Mouse (Mus musculus) forebrain, postnatal 0 days (tissue): ENCODE data around the gene Cox19. TPM values are rescaled to one million over a fixed set of nuclear protein-coding genes. Genes with fewer than 3 reads are reported as not detected.

Source experiments
- ATAC-seq: fragments of 200-750 bp; cut with Nextera tagmentation; 2 replicates; pipeline ENCODE4 v1.8.0; 2017; ENCODE audit warnings: mild to moderate bottlenecking, moderate library complexity
- DNase-seq: peaks from one replicate; pipeline ENCODE4 v3.0.0-alpha.2; 2015
- H3K27ac ChIP-seq: fragments of 300-500 bp; sonication (generic); 2 replicates; pipeline ENCODE4 v1.5.1; 2014; ENCODE audit warnings: low read depth, mild to moderate bottlenecking, antibody characterized with exemption, low read length, moderate library complexity, mixed read lengths
- H3K27me3 ChIP-seq: fragments of 300-500 bp; sonication (generic); 2 replicates; pipeline ENCODE4 v1.6.1; 2014; ENCODE audit warnings: mild to moderate bottlenecking, low read length, mixed read lengths; ENCODE audit not compliant: insufficient read depth
- H3K36me3 ChIP-seq: fragments of 300-500 bp; sonication (generic); 2 replicates; pipeline ENCODE4 v1.6.1; 2014; ENCODE audit warnings: mild to moderate bottlenecking, moderate library complexity; ENCODE audit not compliant: insufficient read depth
- H3K4me1 ChIP-seq: fragments of 300-500 bp; sonication (generic); 2 replicates; pipeline ENCODE4 v1.6.1; 2014; ENCODE audit warnings: antibody characterized with exemption; ENCODE audit not compliant: insufficient read depth
- H3K4me2 ChIP-seq: fragments of 300-500 bp; sonication (generic); 2 replicates; pipeline ENCODE4 v1.6.1; 2014; ENCODE audit warnings: low read depth, mild to moderate bottlenecking, moderate library complexity
- H3K4me3 ChIP-seq: fragments of 300-500 bp; sonication (generic); 2 replicates; pipeline ENCODE4 v1.5.1; 2014; ENCODE audit warnings: low read depth, low read length, mixed read lengths
- H3K9ac ChIP-seq: fragments of 300-500 bp; sonication (generic); 2 replicates; pipeline ENCODE4 v1.6.1; 2014; ENCODE audit warnings: mild to moderate bottlenecking
- H3K9me3 ChIP-seq: fragments of 300-500 bp; sonication (generic); 2 replicates; pipeline ENCODE4 v1.6.1; 2016; ENCODE audit warnings: low read length
- CTCF ChIP-seq: sonication (generic); IDR thresholded peaks from 2 replicates; pipeline ENCODE4 v1.5.1; 2016; ENCODE audit warnings: antibody characterized with exemption, control low read depth, low read depth
- WGBS: fragments of 180-500 bp; shearing (Covaris S2); extraction: QIAGEN DNeasy Blood & Tissue Kit; methylation state at CpG from one replicate; pipeline ENCODE4 v1.1.7; 2014; 5-methylcytosine and 5-hydroxymethylcytosine counted together
- polyA plus RNA-seq: library from polyadenylated mRNA; unstranded; fragments of >200 nt; fragmentation: Nextera tagmentation; extraction: Ambion mirVana; gene quantifications from 2 replicates; pipeline ENCODE4 v1.2.1, GENCODE M21; 2015
- total RNA-seq: library from RNA; depleted of rRNA; stranded (reverse); fragments of >200 nt; gene quantifications from 2 replicates; pipeline ENCODE4 v1.2.3, GENCODE M21; 2014

Gene Cox19
- total and polyA plus RNA-seq, 2 experiments from 2014 or later = 85.7 to 108 TPM

DNA sequence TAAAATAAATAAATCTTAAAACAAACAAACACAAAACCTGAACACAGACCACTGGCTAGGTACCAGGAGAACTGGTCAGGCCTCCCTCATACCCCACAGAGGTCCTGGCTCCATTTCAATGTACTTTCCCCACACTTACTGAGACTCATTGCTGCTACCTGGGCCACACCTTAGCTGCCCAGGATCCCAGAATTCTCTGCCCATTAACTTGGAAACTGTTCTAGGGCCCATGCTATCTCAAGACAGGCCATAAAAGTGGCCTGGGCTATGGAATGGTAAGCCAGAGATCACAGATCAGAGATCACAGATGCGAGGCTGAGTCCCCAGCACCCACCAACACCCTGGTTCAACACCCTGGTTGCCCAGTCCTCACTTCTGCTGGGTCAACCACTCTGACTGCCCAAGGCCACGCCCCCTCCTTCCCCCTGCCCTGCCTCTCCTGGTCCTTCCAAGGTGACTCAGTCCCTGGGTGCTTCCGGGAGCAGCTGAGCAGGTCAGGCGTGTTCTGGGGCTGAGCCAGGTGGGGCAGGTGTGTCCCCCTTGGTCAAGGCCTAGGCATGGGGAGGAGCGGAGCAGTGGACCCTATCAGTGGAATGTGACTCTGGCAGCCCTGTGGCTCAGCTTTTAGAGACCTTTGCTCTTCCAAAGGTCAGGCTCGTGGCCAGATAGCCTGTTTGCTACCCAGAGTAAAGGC lies 34.1 kb downstream of the Cox19 start:
- ATAC-seq (no peak), DNase-seq (no peak)
- no peaks in the 10 kb centered on the region for H3K27me3 ChIP-seq
- H3K9me3 ChIP-seq = no peaks in the 10 kb centered on the region
- WGBS = 69% methylated on average over 6 of the region's 6 CpGs
- no peak overlapping the region for H3K27ac ChIP-seq
- no peak for TF ChIP-seq CTCF
- H3K9ac ChIP-seq = no peak overlapping the region
- no peaks in the 10 kb centered on the region for H3K4me1 ChIP-seq
- no peak overlapping the region for H3K4me3 ChIP-seq
- no peak overlapping the region for H3K4me2 ChIP-seq
- no peaks in the 10 kb centered on the region; the same call in 1 of the 2 replicates for H3K36me3 ChIP-seq

DNA sequence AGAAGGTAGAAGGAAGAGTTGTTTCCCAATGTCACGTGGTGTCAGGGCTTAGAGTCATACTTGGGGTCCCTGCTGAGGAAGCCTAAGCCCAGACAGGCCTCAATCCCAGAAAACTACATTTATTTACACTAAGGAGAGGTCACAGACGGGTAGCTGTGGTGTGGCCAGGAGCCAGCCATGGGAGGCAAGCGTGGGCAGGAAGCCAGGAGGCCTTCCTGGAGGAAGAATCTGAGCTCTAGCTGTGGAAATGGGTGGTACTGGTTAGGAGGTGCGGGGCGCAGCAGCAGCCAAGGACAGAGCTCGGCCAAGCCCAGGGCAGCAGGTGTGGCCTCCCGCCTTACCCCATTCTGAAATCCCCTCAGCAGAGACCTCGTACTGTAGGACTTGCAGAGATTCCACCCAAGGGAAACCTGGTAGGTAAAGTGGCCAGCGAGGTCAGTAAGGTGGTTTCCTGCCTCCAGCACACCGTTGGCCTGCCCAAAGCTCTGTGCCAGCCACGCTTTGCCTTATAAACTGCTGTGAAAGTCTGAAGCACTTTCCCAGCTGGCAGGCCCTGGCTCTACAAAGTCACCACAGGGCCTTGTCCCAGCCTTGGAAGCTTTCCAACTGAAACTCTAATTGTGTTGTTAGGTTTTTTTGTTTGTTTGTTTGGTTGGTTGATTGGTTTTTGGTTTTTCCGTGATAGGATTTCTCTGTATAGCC lies 36.1 kb downstream of the Cox19 start:
- Histone ChIP-seq H3K27me3 (no peaks in the 10 kb centered on the region), H3K9ac (no peak overlapping the region), H3K36me3 (no peaks in the 10 kb centered on the region; the same call in 1 of the 2 replicates), H3K27ac (no peak overlapping the region), H3K9me3 (no peaks in the 10 kb centered on the region), H3K4me3 (no peak overlapping the region), H3K4me1 (no peaks in the 10 kb centered on the region), H3K4me2 (no peak overlapping the region)
- DNase-seq = no peak
- 79% methylated on average over 12 of the region's 12 CpGs for WGBS
- ATAC-seq = no peak
- TF ChIP-seq CTCF = no peak

DNA sequence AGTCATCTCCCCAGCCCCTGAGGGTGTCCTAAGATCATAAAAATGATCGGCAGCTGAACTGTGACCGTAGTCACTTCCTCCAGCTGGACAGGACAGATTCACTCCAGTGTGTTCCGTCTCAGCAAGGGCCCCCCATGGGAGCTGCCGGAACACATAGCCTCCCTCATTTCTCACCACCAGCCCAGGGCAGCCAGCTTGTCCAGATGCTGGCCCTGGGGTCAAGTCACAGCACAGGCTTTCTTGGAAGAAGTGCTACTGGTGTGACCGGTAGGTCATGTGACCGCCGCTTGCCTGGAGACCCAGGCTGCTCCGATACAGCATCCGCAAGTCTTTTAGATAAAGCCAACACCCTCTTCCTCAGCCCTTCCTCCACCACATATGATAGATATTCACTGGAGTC lies 37.7 kb downstream of the Cox19 start:
- Histone ChIP-seq H3K4me2 (no peak overlapping the region), H3K27ac (no peak overlapping the region), H3K9ac (no peak overlapping the region), H3K36me3 (no peaks in the 10 kb centered on the region), H3K9me3 (no peaks in the 10 kb centered on the region), H3K4me1 (no peaks in the 10 kb centered on the region), H3K27me3 (no peaks in the 10 kb centered on the region), H3K4me3 (no peak overlapping the region)
- DNase-seq (no peak), ATAC-seq (no peak)
- no peak for TF ChIP-seq CTCF
- WGBS = 94% methylated on average over 9 of the region's 9 CpGs

DNA sequence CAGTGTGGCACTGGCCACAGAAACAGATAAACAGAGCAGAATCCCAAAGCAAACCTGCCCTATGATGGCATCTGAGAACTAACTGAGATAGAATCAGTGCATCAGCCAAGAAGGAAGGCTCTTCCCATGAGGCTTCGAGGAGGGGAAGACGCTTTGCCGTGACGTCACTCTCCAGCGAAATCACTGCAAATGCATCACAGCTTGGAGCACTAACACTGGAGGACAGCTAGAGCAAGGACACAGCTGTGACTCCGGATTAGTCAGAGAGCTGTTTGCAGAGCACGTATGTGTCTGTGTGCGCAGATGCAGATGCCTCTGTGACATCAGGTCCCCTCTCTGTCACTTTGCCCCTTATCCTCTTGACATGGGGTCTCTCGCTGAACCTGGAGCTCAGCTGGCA lies 39.4 kb downstream of the Cox19 start:
- no peaks in the 10 kb centered on the region for H3K27me3 ChIP-seq
- H3K4me2 ChIP-seq = no peak overlapping the region
- no peaks in the 10 kb centered on the region for H3K9me3 ChIP-seq
- no peaks in the 10 kb centered on the region for H3K36me3 ChIP-seq
- H3K4me1 ChIP-seq = no peaks in the 10 kb centered on the region
- ATAC-seq = no peak
- no peak for DNase-seq
- no peak overlapping the region for H3K9ac ChIP-seq
- TF ChIP-seq CTCF = no peak
- WGBS = 89% methylated on average over 9 of the region's 9 CpGs
- H3K4me3 ChIP-seq = no peak overlapping the region
- no peak overlapping the region for H3K27ac ChIP-seq

DNA sequence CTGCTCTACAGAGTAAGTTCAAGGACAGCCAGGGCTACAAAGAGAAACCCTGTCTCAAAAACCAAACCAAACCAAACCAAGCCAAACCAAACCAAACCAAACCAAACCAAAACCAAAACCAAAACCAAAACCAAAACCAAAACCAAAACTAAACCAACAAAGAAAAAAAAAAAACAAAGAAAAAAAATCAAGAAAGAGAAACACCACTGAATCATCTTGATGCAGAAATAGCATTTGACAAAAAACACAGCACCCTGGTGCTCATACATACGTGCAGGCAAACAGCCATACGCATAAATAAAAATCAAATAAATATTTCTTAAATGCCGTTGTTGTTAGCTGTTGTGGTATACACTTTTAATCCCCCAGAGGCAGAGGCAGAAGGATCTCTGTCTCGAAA lies 40.7 kb downstream of the Cox19 start:
- no peaks in the 10 kb centered on the region for H3K27me3 ChIP-seq
- TF ChIP-seq CTCF = no peak
- WGBS = 90% methylated on average over 4 of the region's 4 CpGs
- H3K36me3 ChIP-seq = no peaks in the 10 kb centered on the region
- H3K27ac ChIP-seq = no peak overlapping the region
- no peak overlapping the region for H3K4me3 ChIP-seq
- ATAC-seq (no peak), DNase-seq (no peak)
- no peaks in the 10 kb centered on the region for H3K4me1 ChIP-seq
- no peak overlapping the region for H3K4me2 ChIP-seq
- no peak overlapping the region for H3K9ac ChIP-seq
- H3K9me3 ChIP-seq = no peaks in the 10 kb centered on the region

DNA sequence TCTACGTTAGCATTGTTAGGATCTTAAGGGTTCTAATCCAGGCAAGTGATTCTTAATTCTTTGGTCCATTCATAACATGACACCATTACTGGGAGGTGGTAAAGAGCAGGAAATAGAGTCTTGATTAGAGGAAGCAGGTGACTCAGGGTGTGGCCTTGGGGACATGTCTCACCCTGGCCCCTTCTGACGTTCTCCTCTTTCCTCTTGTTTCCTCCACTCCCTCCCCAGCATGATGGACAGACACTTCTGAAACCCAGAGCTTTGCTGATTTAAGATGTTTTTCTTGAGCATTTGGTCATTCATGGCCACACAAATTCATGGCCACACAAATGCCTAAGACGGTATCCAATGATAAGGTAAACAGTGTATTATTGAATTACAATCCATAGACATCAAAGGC lies 41.3 kb downstream of the Cox19 start:
- no peak overlapping the region for H3K4me3 ChIP-seq
- no peaks in the 10 kb centered on the region for H3K27me3 ChIP-seq
- no peak overlapping the region for H3K27ac ChIP-seq
- H3K36me3 ChIP-seq = no peaks in the 10 kb centered on the region
- no peaks in the 10 kb centered on the region for H3K9me3 ChIP-seq
- H3K9ac ChIP-seq = no peak overlapping the region
- no peak for TF ChIP-seq CTCF
- H3K4me1 ChIP-seq = no peaks in the 10 kb centered on the region
- WGBS = 74% methylated on average over 3 of the region's 3 CpGs
- DNase-seq (no peak), ATAC-seq (no peak)
- no peak overlapping the region for H3K4me2 ChIP-seq

DNA sequence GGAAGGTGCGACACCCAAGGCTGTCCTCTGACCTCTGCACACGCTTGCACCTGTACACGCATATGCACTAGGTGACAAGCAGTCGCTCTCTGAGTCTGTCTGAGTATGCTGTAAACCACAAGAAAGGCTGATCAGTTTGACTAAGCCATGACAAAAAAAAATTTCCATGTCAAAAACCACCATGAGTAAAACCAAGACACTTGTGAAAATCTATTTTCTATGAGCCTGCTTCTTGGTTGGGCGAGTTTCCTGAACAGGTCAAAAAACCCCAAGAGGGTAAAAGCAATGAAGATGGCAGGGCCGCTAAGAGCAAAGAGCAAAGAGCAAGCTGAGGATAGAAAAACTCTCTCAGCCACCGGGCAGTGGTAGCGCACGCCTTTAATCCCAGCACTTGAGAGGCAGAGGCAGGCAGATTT lies 47.6 kb downstream of the Cox19 start:
- no peak overlapping the region for H3K4me2 ChIP-seq
- no peak for DNase-seq
- H3K4me3 ChIP-seq = no peak overlapping the region
- no peak overlapping the region for H3K9ac ChIP-seq
- H3K27me3 ChIP-seq = no peaks in the 10 kb centered on the region
- H3K27ac ChIP-seq = no peak overlapping the region
- WGBS = 93% methylated on average over 9 of the region's 9 CpGs
- H3K36me3 ChIP-seq = no peaks in the 10 kb centered on the region; the same call in 1 of the 2 replicates
- no peaks in the 10 kb centered on the region for H3K9me3 ChIP-seq
- H3K4me1 ChIP-seq = no peaks in the 10 kb centered on the region
- ATAC-seq = no peak
- no peak for TF ChIP-seq CTCF
